Mouse (Mus musculus) retina, postnatal 7 days (tissue): ENCODE data around the gene Fyb.

Experiments used
- DNase-seq: peaks from one replicate; pipeline ENCODE4 v3.0.0-alpha.2; 2012; ENCODE audit warnings: low read depth, low spot score

Fyb gene

GRCm38 (mm10) chr15:6522653-6523167 is at the start of gene Fyb:
TSS of gene Fyb (plus strand) at chr15:6522853.
- DNase-seq: no peak

- no peak for DNase-seq
These were observed 39.1 kb upstream of the Fyb start for GRCm38 (mm10) chr15:6483561-6483960.

- no peak for DNase-seq
These were observed 30.3 kb upstream of the Fyb start for GRCm38 (mm10) chr15:6492386-6492785.

- no peak for DNase-seq
These were observed 24.1 kb upstream of the Fyb start for GRCm38 (mm10) chr15:6498396-6499070.

GRCm38 (mm10) chr15:6500787-6501186 is 21.9 kb upstream of the Fyb start:
- DNase-seq: no peak

- no peak for DNase-seq
These were observed 5.1 kb upstream of the Fyb start for GRCm38 (mm10) chr15:6517525-6517924.

GRCm38 (mm10) chr15:6519417-6520255 is 3.0 kb upstream of the Fyb start:
- no peak for DNase-seq

- DNase-seq: no peak
These were observed 2.0 kb upstream of the Fyb start for GRCm38 (mm10) chr15:6520505-6521155.

GRCm38 (mm10) chr15:6524801-6525200 is 2.1 kb downstream of the Fyb start:
- DNase-seq: no peak

GRCm38 (mm10) chr15:6525386-6525785 is 2.7 kb downstream of the Fyb start:
- no peak for DNase-seq

GRCm38 (mm10) chr15:6533858-6534343 is 11.2 kb downstream of the Fyb start:
- no peak for DNase-seq

- DNase-seq: no peak
These were observed 11.9 kb downstream of the Fyb start for GRCm38 (mm10) chr15:6534592-6534991.

GRCm38 (mm10) chr15:6539639-6540338 is 17.1 kb downstream of the Fyb start:
- DNase-seq: no peak

GRCm38 (mm10) chr15:6548911-6549310 is 26.3 kb downstream of the Fyb start:
- DNase-seq: no peak

GRCm38 (mm10) chr15:6551875-6552274 is 29.2 kb downstream of the Fyb start:
- no peak for DNase-seq

- DNase-seq: no peak
These were observed 32.1 kb downstream of the Fyb start for GRCm38 (mm10) chr15:6554742-6555141.

- no peak for DNase-seq
These were observed 32.9 kb downstream of the Fyb start for GRCm38 (mm10) chr15:6555536-6555935.

- DNase-seq: no peak
These were observed 33.6 kb downstream of the Fyb start for GRCm38 (mm10) chr15:6556272-6556671.

- DNase-seq: no peak
These were observed 34.3 kb downstream of the Fyb start for GRCm38 (mm10) chr15:6556911-6557310.

- DNase-seq: no peak
These were observed 34.9 kb downstream of the Fyb start for GRCm38 (mm10) chr15:6557552-6557951.

- DNase-seq: no peak
These were observed 36.5 kb downstream of the Fyb start for GRCm38 (mm10) chr15:6559188-6559587.
